Mouse (Mus musculus) brain, embryonic 14.5 days (tissue): Measurements from ENCODE around the gene Gm10436. TPM values are rescaled to one million over a fixed set of nuclear protein-coding genes. Genes with fewer than 3 reads are reported as not detected.
"Not testable (repeated sequence)": the region's sequence is repeated elsewhere in the genome, so short reads cannot be mapped to it uniquely, and the experiment has no call there.

Experiments
- DNase-seq: peaks from one replicate; pipeline ENCODE4 v3.0.0-alpha.2; 2011; ENCODE audit warnings: low read depth
- CTCF ChIP-seq: fragments of 200-500 bp; IDR thresholded peaks from 2 replicates; pipeline ENCODE4 v1.5.1; 2012; ENCODE audit warnings: inconsistent platforms, mild to moderate bottlenecking, moderate library complexity, borderline replicate concordance; ENCODE audit not compliant: insufficient read depth, insufficient read length; ENCODE audit errors: extremely low read depth
- POLR2A ChIP-seq: fragments of 200-500 bp; IDR thresholded peaks from 2 replicates; pipeline ENCODE4 v1.6.1; 2012; ENCODE audit warnings: mild to moderate bottlenecking, inconsistent platforms, borderline replicate concordance; ENCODE audit not compliant: poor library complexity, insufficient read depth, insufficient read length, severe bottlenecking; ENCODE audit errors: extremely low read depth
- polyA plus RNA-seq: library from polyadenylated mRNA; depleted of rRNA; stranded (reverse); fragments of >200 nt; gene quantifications from 2 replicates; pipeline ENCODE4 v1.2.3, GENCODE M21; 2012; rRNA removed

Gm10436 gene
- not detected in 2 replicates for polyA plus RNA-seq

GRCm38 (mm10) chr12:88182008-88182407, at the start of gene Gm10436:
Gm10436 (minus strand) TSS chr12:88182108.
- not testable (repeated sequence) for DNase-seq

GRCm38 (mm10) chr12:88219445-88219844, 37.5 kb upstream of the Gm10436 start:
- TF ChIP-seq CTCF (no peak), POLR2A (no peak)
- no peak for DNase-seq

GRCm38 (mm10) chr12:88218059-88218458, 36.2 kb upstream of the Gm10436 start:
- not testable (repeated sequence) for DNase-seq

DNA sequence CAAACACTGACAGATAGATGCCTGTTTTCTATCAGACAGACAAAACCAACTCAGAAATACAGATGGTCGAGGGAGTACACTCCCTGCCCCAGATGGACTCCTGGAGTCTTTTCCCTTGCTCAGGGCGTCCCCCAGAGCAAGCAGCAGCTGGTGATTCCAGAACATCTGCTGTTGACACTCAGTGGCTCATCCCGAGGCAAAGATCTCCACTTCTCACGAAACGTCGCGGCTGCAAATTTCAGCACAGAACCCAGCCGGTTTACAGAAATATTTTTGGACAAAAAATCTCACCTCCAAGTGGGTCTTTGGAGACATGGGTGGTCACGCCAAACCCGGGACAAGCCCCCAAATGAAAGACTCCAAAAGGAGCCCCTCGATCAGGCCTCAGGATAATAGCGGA, 32.7 kb upstream of the Gm10436 start:
- no peak for TF ChIP-seq CTCF
- TF ChIP-seq POLR2A: no peak
- no peak for DNase-seq

DNA sequence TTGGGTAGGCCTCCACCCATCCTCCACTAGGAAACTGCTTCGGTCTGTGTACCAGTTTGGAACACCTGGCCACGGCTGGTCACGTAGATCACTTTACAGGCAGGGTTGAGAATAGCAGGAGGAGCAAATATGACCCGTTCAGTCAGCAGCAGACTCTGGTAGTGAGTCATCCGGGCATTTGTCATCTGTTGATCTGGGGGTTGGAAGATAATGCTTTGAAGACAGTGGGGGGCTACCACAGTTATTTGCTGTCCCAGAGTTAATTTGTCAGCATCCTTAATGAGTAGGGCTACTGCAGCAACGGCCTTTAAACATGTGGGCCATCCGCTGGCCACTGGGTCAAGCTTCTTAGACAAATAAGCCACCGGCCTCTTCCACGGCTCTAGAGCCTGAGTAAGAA, 29.6 kb upstream of the Gm10436 start:
- not testable (repeated sequence) for DNase-seq

- TF ChIP-seq CTCF: no peak
- TF ChIP-seq POLR2A: no peak
- DNase-seq: no peak
Observed at GRCm38 (mm10) chr12:88202856-88203255, 20.9 kb upstream of the Gm10436 start.

Other genes starting within 250 kb of the Gm10436 start
- not detected in 2 replicates for gene Gm2042, start 228.0 kb downstream of the Gm10436 start, polyA plus RNA-seq
- not detected in 2 replicates for gene Gm2075, start 170.3 kb downstream of the Gm10436 start, polyA plus RNA-seq
- gene Gm6803, start 163.3 kb downstream of the Gm10436 start, polyA plus RNA-seq: not detected in 2 replicates
- not detected in 2 replicates for gene Gm2056, start 155.1 kb downstream of the Gm10436 start, polyA plus RNA-seq
- gene Gm16368, start 98.4 kb downstream of the Gm10436 start, polyA plus RNA-seq: not detected in 2 replicates
- gene Gm8332, start 68.0 kb upstream of the Gm10436 start, polyA plus RNA-seq: not detected in 2 replicates
- gene Gm5662, start 92.4 kb upstream of the Gm10436 start, polyA plus RNA-seq: not detected in 2 replicates
- not detected in 2 replicates for gene Gm5039, start 141.9 kb upstream of the Gm10436 start, polyA plus RNA-seq
- 35.2 and 43.8 TPM in 2 replicates for gene Adck1, start 178.4 kb upstream of the Gm10436 start, polyA plus RNA-seq